Comparison of ENCODE assay signal across 16 mouse cellular contexts in the genomic region with DNA sequence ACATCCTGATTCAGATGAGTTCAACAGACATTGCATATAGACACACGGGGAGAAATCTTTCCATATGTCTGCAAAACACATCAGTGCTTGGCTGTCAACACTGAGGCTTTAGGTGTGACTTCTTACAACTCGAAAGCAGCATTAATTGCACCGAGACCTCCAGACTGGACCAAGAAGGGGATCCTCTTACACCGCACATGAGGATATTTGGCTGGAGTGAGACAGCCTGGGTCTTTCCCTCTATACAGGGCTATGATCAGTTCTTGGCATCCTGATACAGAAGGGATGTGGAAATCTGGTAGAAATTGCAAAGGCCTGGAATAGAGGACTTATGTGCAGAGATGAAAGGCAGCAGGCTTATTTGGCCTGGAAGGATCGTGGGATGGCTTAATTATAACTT.
"Had no signal": no experiment of that assay in that cellular context is flagged by ENCODE, and none has a peak within 500 bp of the region (broad histone marks: within the 10 kb centered on the region; RNA-seq: fewer than 3 reads in every experiment).

No protein-coding gene starts in this region.

- H3K4me1 ChIP-seq: liver, embryonic 13.5 days; megakaryocyte, embryonic 14.5 days; midbrain, embryonic 10.5 days; midbrain, embryonic 13.5 days; neural tube, embryonic 13.5 days had no signal

- ATAC-seq: midbrain, embryonic 13.5 days; midbrain, embryonic 16.5 days had no signal

- H3K36me3 ChIP-seq: liver, embryonic 13.5 days; midbrain, embryonic 10.5 days; midbrain, embryonic 13.5 days; neural tube, embryonic 13.5 days had no signal

- H3K9ac ChIP-seq: liver, embryonic 13.5 days; midbrain, embryonic 13.5 days; neural tube, embryonic 13.5 days had no signal

- H3K27ac ChIP-seq: liver, embryonic 13.5 days; midbrain, embryonic 10.5 days; midbrain, embryonic 13.5 days; neural tube, embryonic 13.5 days had no signal

- H3K9me3 ChIP-seq: liver, embryonic 13.5 days; midbrain, embryonic 10.5 days; midbrain, embryonic 13.5 days; neural tube, embryonic 13.5 days had no signal

- H3K27me3 ChIP-seq: liver, embryonic 13.5 days; megakaryocyte, embryonic 14.5 days; midbrain, embryonic 13.5 days; neural tube, embryonic 13.5 days had no signal

- H3K4me3 ChIP-seq: liver, embryonic 13.5 days; megakaryocyte, embryonic 14.5 days; midbrain, embryonic 10.5 days; midbrain, embryonic 13.5 days; myocyte; neural tube, embryonic 13.5 days had no signal

- H3K4me2 ChIP-seq: liver, embryonic 13.5 days; midbrain, embryonic 13.5 days; neural tube, embryonic 13.5 days had no signal

- DNase-seq: kidney, adult 18-20 months; kidney, adult 9 months; kidney, postnatal 14 days; kidney, postnatal 4 days; liver, embryonic 13.5 days; lung, adult 2 months; lung, postnatal 36 days; thymus, adult 2 months; thymus, postnatal 14 days; thymus, postnatal 4 days had no signal
